Mouse (Mus musculus): ENCODE results near the gene Slc47a1. TPM values are rescaled to one million over a fixed set of nuclear protein-coding genes. Genes with fewer than 3 reads are reported as not detected.
"Not testable (repeated sequence)": the region's sequence is repeated elsewhere in the genome, so short reads cannot be mapped to it uniquely, and the experiment has no call there.

The Slc47a1 gene
- total RNA-seq, 2 experiments from 2014 or later = 1.4 to 2.3 TPM

- TF ChIP-seq CTCF (IDR thresholded peaks at IDR 0.05) = no peak
- intact Hi-C loops (cut with DNase I) = loop anchor here (2.0 to 5.0 kb wide), 5 partner anchors 61 to 304 kb away; partner anchors contain the start of genes Aldh3a2, B9d1 and Usp22
- DNase-seq (ENCODE audit: extremely low spot score in 1 of 2, low spot score in 2 of 2) = peak; percentile 77 to 80
- peak overlapping the region; percentile 72 for H3K4me3 ChIP-seq
- H3K27ac ChIP-seq = peak overlapping the region; percentile 97
These were observed 30.3 kb upstream of the Slc47a1 start for GRCm38 (mm10) chr11:61408184-61409027.

GRCm38 (mm10) chr11:61407638-61408183 is 29.6 kb upstream of the Slc47a1 start:
- H3K4me3 ChIP-seq = peak overlapping the region; percentile 72
- H3K27ac ChIP-seq = peak overlapping the region; percentile 97
- DNase-seq (ENCODE audit: extremely low spot score in 1 of 2, low spot score in 2 of 2) = peak; percentile 94 to 99
- intact Hi-C loops (cut with DNase I) = loop anchor here (2.0 to 5.0 kb wide), 5 partner anchors 60 to 303 kb away; partner anchors contain the start of genes Aldh3a2, B9d1 and Usp22
- peak; percentile 44 for TF ChIP-seq CTCF (IDR thresholded peaks at IDR 0.05)

DNA sequence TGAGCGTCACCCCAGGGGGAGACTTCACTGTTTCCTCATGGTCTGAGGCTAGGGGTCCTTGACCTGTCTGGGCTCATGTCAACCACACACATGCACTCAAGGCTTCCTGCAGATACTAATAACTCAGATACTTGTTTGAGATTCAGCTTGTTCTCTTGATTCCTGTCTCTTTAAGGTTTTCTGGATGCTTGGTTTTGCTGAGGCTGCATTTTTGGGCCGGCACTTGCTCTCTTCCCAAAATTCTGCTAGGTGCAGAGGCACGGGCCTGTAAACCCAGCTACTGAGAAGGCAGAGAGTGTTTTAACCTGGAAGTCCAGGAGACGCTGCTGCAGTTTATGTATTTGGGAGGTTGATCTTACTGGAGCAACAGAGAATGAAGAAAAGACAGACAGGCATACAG is 23.6 kb upstream of the Slc47a1 start:
- Histone ChIP-seq H3K27ac (no peak overlapping the region), H3K4me3 (no peak overlapping the region)
- DNase-seq (ENCODE audit: extremely low spot score in 1 of 2, low spot score in 2 of 2) = no peak
- intact Hi-C loops (cut with DNase I) = no loop called here
- TF ChIP-seq CTCF (IDR thresholded peaks at IDR 0.05) = no peak

- intact Hi-C loops (cut with DNase I) = no loop called here
- no peak overlapping the region for H3K4me3 ChIP-seq
- DNase-seq (ENCODE audit: extremely low spot score in 1 of 2, low spot score in 2 of 2) = no peak
- no peak for TF ChIP-seq CTCF (IDR thresholded peaks at IDR 0.05)
- no peak overlapping the region for H3K27ac ChIP-seq
These were observed 22.7 kb upstream of the Slc47a1 start for GRCm38 (mm10) chr11:61400681-61401346.

GRCm38 (mm10) chr11:61397423-61398043 is 19.4 kb upstream of the Slc47a1 start:
- intact Hi-C loops (cut with DNase I); DNase-seq (ENCODE audit: extremely low spot score in 1 of 2, low spot score in 2 of 2); H3K27ac ChIP-seq: not testable (repeated sequence)

DNA sequence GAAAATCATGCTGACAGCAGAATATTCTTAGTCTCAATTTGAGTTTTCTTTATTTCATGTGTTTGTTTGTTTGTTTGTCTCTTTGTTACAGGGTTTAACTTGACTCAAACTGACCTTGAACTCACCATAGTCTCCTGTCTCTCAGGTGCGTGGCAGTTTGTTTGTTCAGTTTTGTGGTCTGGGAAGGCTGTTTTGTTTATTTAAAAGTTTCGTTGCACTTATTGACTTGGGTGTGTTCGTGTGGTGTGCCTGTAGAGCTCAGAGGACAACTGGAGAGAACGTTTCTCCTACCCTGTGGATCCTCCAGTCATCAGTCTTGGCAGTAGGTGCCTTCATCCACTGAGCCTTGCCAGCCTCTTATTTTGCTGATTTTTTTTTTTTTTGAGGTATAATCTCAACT is 10.8 kb upstream of the Slc47a1 start:
- Histone ChIP-seq H3K4me3 (no peak overlapping the region), H3K27ac (no peak overlapping the region)
- intact Hi-C loops (cut with DNase I) = loop anchor here (1.0 to 5.0 kb wide), 2 partner anchors 157 to 196 kb away; no protein-coding TSS in a partner anchor
- no peak for TF ChIP-seq CTCF (IDR thresholded peaks at IDR 0.05)
- no peak for DNase-seq (ENCODE audit: extremely low spot score in 1 of 2, low spot score in 2 of 2)

More at GRCm38 (mm10) chr11:61397423-61398043, 19.4 kb upstream of the Slc47a1 start:
- H3K4me3 ChIP-seq = not testable (repeated sequence)

- intact Hi-C loops (cut with DNase I) = loop anchor here (1.0 to 5.0 kb wide), 2 partner anchors 156 to 195 kb away; no protein-coding TSS in a partner anchor
- peak; percentile 50 for TF ChIP-seq CTCF (IDR thresholded peaks at IDR 0.05)
- no peak for DNase-seq (ENCODE audit: extremely low spot score in 1 of 2, low spot score in 2 of 2)
- H3K27ac ChIP-seq = no peak overlapping the region
- H3K4me3 ChIP-seq = no peak overlapping the region
These were observed 9.9 kb upstream of the Slc47a1 start for GRCm38 (mm10) chr11:61388012-61388411.

DNA sequence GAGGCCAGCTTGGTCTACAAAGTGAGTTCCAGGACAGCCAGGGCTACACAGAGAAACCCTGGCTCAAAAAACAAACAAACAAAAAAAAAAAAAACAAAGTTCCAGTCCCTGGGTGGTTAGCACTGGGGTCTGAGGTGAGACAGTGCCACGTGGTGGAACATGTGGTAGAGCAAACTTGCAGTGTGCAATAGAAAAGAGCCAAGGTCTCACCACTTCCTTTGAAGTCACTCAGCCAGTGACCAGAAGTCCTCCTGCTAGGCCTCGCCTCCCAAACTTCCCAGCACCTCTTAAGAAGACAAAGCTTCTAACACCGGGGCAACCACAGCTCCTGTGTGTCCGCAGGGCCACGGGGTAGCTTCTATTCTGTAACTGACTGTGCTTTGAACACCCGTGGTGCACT is 9.1 kb upstream of the Slc47a1 start:
- DNase-seq (ENCODE audit: extremely low spot score in 1 of 2, low spot score in 2 of 2) = no peak
- intact Hi-C loops (cut with DNase I) = loop anchor here (1.0 to 5.0 kb wide), 2 partner anchors 155 to 283 kb away; no protein-coding TSS in a partner anchor

GRCm38 (mm10) chr11:61385725-61386124 is 7.6 kb upstream of the Slc47a1 start:
- no peak for TF ChIP-seq CTCF (IDR thresholded peaks at IDR 0.05)
- Histone ChIP-seq H3K27ac (no peak overlapping the region), H3K4me3 (no peak overlapping the region)
- intact Hi-C loops (cut with DNase I) = loop anchor here (5.0 kb wide), 1 partner anchor 153 kb away; no protein-coding TSS in a partner anchor
- no peak for DNase-seq (ENCODE audit: extremely low spot score in 1 of 2, low spot score in 2 of 2)

More for the DNA sequence above, 9.1 kb upstream of the Slc47a1 start:
- Histone ChIP-seq H3K27ac (no peak overlapping the region), H3K4me3 (no peak overlapping the region)
- TF ChIP-seq CTCF (IDR thresholded peaks at IDR 0.05) = no peak

DNA sequence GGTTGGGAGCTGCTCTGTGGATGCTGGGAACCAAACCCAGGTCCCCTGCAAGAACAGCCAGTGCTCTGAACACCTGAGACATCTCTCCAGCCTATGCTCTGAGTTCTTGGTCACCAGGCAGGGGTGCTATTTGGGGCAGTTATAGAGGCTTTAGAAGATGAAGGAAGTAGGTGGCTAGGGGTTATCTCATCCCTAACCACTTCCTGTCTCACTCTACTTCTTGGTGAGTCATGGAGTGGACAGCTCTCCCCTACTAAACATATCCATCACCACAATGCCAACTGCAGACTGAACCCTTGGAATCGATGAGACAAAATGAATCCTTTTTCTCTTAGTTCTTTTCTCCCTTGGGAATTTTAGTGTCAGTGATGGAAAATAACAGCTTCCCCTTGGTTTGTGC is 3.1 kb upstream of the Slc47a1 start:
- intact Hi-C loops (cut with DNase I) = no loop called here
- DNase-seq (ENCODE audit: extremely low spot score in 1 of 2, low spot score in 2 of 2) = no peak
- H3K4me3 ChIP-seq = no peak overlapping the region
- no peak overlapping the region for H3K27ac ChIP-seq
- no peak for TF ChIP-seq CTCF (IDR thresholded peaks at IDR 0.05)

DNA sequence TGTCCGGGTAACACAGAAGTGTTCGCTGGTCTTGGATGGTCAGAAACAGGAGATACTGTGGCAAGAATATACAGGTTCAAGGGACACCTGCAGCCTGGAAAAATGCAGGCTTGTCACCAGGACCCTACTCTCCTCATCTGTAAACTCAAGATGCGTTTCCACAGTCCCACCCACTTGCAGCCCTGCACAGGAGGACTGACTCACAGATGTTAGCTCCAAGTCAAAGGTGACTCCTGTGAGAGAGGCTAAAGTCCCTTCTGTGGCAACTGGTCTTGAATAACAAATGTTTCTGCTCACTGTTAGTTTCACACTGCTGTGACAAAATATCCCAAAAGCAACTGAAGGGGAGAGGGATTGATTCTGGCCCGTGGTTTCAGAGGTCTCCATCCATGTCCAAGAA is 506 bp upstream of the Slc47a1 start:
- TF ChIP-seq CTCF (IDR thresholded peaks at IDR 0.05) = no peak
- intact Hi-C loops (cut with DNase I) = no loop called here
- no peak for DNase-seq (ENCODE audit: extremely low spot score in 1 of 2, low spot score in 2 of 2)
- Histone ChIP-seq H3K27ac (no peak overlapping the region), H3K4me3 (no peak overlapping the region)
